ENCODE assay signal across 10 mouse cellular contexts in genomic region chr9:57944572-57944971, GRCm38 (mm10). TPM values are rescaled to one million over a fixed set of nuclear protein-coding genes. Genes with fewer than 3 reads are reported as not detected.
A peak's percentile ranks its signal among the peaks of the same experiment; 100 is the strongest.
DNase-seq lines count a peak whose midpoint lies in the region; ATAC-seq lines count a peak whose summit lies in the region.
"Had no signal": no experiment of that assay in that cellular context is flagged by ENCODE, and none has a peak within 500 bp of the region (broad histone marks: within the 10 kb centered on the region; RNA-seq: fewer than 3 reads in every experiment).

No protein-coding gene starts in this region.

- no peak overlapping the region for H3K9ac ChIP-seq in intestine, embryonic 14.5 days (ENCODE audit: low read length)
- no peak overlapping the region for H3K9ac ChIP-seq in intestine, embryonic 15.5 days
- H3K9ac ChIP-seq in embryonic facial prominence, embryonic 14.5 days (ENCODE audit: low read depth, low read length) = no peak overlapping the region
- H3K9ac ChIP-seq in neural tube, embryonic 11.5 days (ENCODE audit: low read length) = no peak overlapping the region
- H3K9ac ChIP-seq: embryonic facial prominence, embryonic 15.5 days; lung, embryonic 15.5 days had no signal

- DNase-seq in intestine, embryonic 14.5 days (ENCODE audit: low spot score) = peak; percentile 79
- DNase-seq in CD4-positive, CD25-positive, alpha-beta regulatory T cell, adult 2 months (ENCODE audit: low read depth, low spot score) = peak; percentile 84
- peak; percentile 77 for DNase-seq in adrenal gland, postnatal 14 days
- peak; percentile 31 for DNase-seq in embryonic facial prominence, embryonic 14.5 days (ENCODE audit: low spot score)
- peak; percentile 81 to 83 for DNase-seq in kidney, postnatal 4 days
- peak; percentile 74 for DNase-seq in neural tube, embryonic 11.5 days (ENCODE audit: low spot score)
- DNase-seq in Muller cell, postnatal 12 days (ENCODE audit: inconsistent ontology term) = no peak

- 21% methylated on average over 5 of the region's 5 CpGs for WGBS in intestine, embryonic 14.5 days
- 23% methylated on average over 5 of the region's 5 CpGs for WGBS in intestine, embryonic 15.5 days
- 28% methylated on average over 5 of the region's 5 CpGs for WGBS in embryonic facial prominence, embryonic 14.5 days
- WGBS in neural tube, embryonic 11.5 days = 29% methylated on average over 5 of the region's 5 CpGs

- peaks cover 39% of the 10 kb centered on the region for H3K27me3 ChIP-seq in intestine, embryonic 14.5 days (replicated peaks; ENCODE audit: control insufficient read depth, insufficient read depth, low read length)
- peaks cover 27% of the 10 kb centered on the region for H3K27me3 ChIP-seq in intestine, embryonic 15.5 days (replicated peaks)
- peaks cover 39% of the 10 kb centered on the region for H3K27me3 ChIP-seq in embryonic facial prominence, embryonic 14.5 days (replicated peaks; ENCODE audit: control insufficient read depth, insufficient read depth, low read length)
- H3K27me3 ChIP-seq in neural tube, embryonic 11.5 days (ENCODE audit: control insufficient read depth, insufficient read depth, low read length) = peaks cover 21% of the 10 kb centered on the region

- no peaks in the 10 kb centered on the region for H3K9me3 ChIP-seq in intestine, embryonic 14.5 days (ENCODE audit: control insufficient read depth, low read length)
- no peaks in the 10 kb centered on the region for H3K9me3 ChIP-seq in intestine, embryonic 15.5 days
- H3K9me3 ChIP-seq in embryonic facial prominence, embryonic 14.5 days (ENCODE audit: control insufficient read depth, low read length) = no peaks in the 10 kb centered on the region
- H3K9me3 ChIP-seq in neural tube, embryonic 11.5 days (ENCODE audit: control insufficient read depth, low read length) = no peaks in the 10 kb centered on the region
- H3K9me3 ChIP-seq: embryonic facial prominence, embryonic 15.5 days; lung, embryonic 15.5 days had no signal

- H3K4me2 ChIP-seq in intestine, embryonic 14.5 days (ENCODE audit: low read length) = no peak overlapping the region
- H3K4me2 ChIP-seq in intestine, embryonic 15.5 days (replicated peaks) = no peak overlapping the region
- no peak overlapping the region for H3K4me2 ChIP-seq in embryonic facial prominence, embryonic 14.5 days (ENCODE audit: low read depth, low read length)
- H3K4me2 ChIP-seq in neural tube, embryonic 11.5 days (ENCODE audit: low read depth) = no peak overlapping the region
- H3K4me2 ChIP-seq: embryonic facial prominence, embryonic 15.5 days; lung, embryonic 15.5 days had no signal

- ATAC-seq in intestine, embryonic 14.5 days (replicated peaks; ENCODE audit: low FRiP score, low TSS enrichment, low read depth) = no peak
- no peak for ATAC-seq in intestine, embryonic 15.5 days
- no peak for ATAC-seq in embryonic facial prominence, embryonic 14.5 days (ENCODE audit: low read depth)
- ATAC-seq in neural tube, embryonic 11.5 days (ENCODE audit: insufficient read depth, low FRiP score, low TSS enrichment) = no peak

- no peak overlapping the region for H3K27ac ChIP-seq in intestine, embryonic 14.5 days (ENCODE audit: low read depth)
- H3K27ac ChIP-seq in intestine, embryonic 15.5 days = no peak overlapping the region
- no peak overlapping the region for H3K27ac ChIP-seq in embryonic facial prominence, embryonic 14.5 days (replicated peaks; ENCODE audit: low read depth, low read length)
- no peak overlapping the region for H3K27ac ChIP-seq in neural tube, embryonic 11.5 days (ENCODE audit: low read depth, low read length)
- H3K27ac ChIP-seq: embryonic facial prominence, embryonic 15.5 days; lung, embryonic 15.5 days had no signal

- H3K36me3 ChIP-seq in intestine, embryonic 14.5 days (ENCODE audit: control insufficient read depth, insufficient read depth, low read length) = no peaks in the 10 kb centered on the region
- H3K36me3 ChIP-seq in intestine, embryonic 15.5 days = no peaks in the 10 kb centered on the region
- no peaks in the 10 kb centered on the region for H3K36me3 ChIP-seq in embryonic facial prominence, embryonic 14.5 days (ENCODE audit: control insufficient read depth, insufficient read depth, low read length)
- no peaks in the 10 kb centered on the region for H3K36me3 ChIP-seq in neural tube, embryonic 11.5 days (ENCODE audit: control insufficient read depth, insufficient read depth, low read length)
- H3K36me3 ChIP-seq: embryonic facial prominence, embryonic 15.5 days; lung, embryonic 15.5 days had no signal

- no peak overlapping the region for H3K4me3 ChIP-seq in intestine, embryonic 14.5 days (ENCODE audit: low read depth, low read length)
- no peak overlapping the region for H3K4me3 ChIP-seq in intestine, embryonic 15.5 days (replicated peaks)
- no peak overlapping the region for H3K4me3 ChIP-seq in embryonic facial prominence, embryonic 14.5 days (ENCODE audit: low read depth, low read length)
- H3K4me3 ChIP-seq in neural tube, embryonic 11.5 days (ENCODE audit: low read depth, low read length) = no peak overlapping the region
- H3K4me3 ChIP-seq: embryonic facial prominence, embryonic 15.5 days; lung, embryonic 15.5 days had no signal

- H3K4me1 ChIP-seq in intestine, embryonic 14.5 days (replicated peaks; ENCODE audit: control insufficient read depth, insufficient read depth, low read length) = 0 out of 2 replicates have a peak, but pooled peaks cover 9% of the 10 kb centered on the region
- peaks cover 10% of the 10 kb centered on the region for H3K4me1 ChIP-seq in intestine, embryonic 15.5 days (replicated peaks)
- 0 out of 2 replicates have a peak, but pooled peaks cover 10% of the 10 kb centered on the region for H3K4me1 ChIP-seq in embryonic facial prominence, embryonic 14.5 days (ENCODE audit: control insufficient read depth, insufficient read depth, low read length)
- peaks cover 6% of the 10 kb centered on the region for H3K4me1 ChIP-seq in neural tube, embryonic 11.5 days (ENCODE audit: control insufficient read depth, insufficient read depth, low read length)

RNA-seq across cellular contexts. Expression of gene Sema7a, which starts 4.7 kb away (rescaled TPM):
- 0.34 and 0.38 TPM in 2 replicates for polyA plus RNA-seq in intestine, embryonic 14.5 days (2014; fragmentation: Nextera tagmentation; extraction: Ambion mirVana)
- 0.58 and 0.89 TPM in 2 replicates for polyA plus RNA-seq in intestine, embryonic 15.5 days (2015; fragmentation: Nextera tagmentation; extraction: Ambion mirVana)
- 18.4 and 23.5 TPM in 2 replicates for total RNA-seq in adrenal gland, postnatal 14 days (2021)
- polyA plus RNA-seq in embryonic facial prominence, embryonic 14.5 days (2014; fragmentation: Nextera tagmentation; extraction: Ambion mirVana) = 1.2 TPM in 2 replicates
- 1.6 and 2.0 TPM in 2 replicates for polyA plus RNA-seq in neural tube, embryonic 11.5 days (2014; fragmentation: Nextera tagmentation; extraction: Ambion mirVana)

RNA-seq across cellular contexts. Expression of gene Ubl7, which starts 33.8 kb away (rescaled TPM):
- 91.4 and 96.8 TPM in 2 replicates for polyA plus RNA-seq in intestine, embryonic 14.5 days (2014; fragmentation: Nextera tagmentation; extraction: Ambion mirVana)
- polyA plus RNA-seq in intestine, embryonic 15.5 days (2015; fragmentation: Nextera tagmentation; extraction: Ambion mirVana) = 89.0 and 91.1 TPM in 2 replicates
- 71.6 and 82.1 TPM in 2 replicates for total RNA-seq in adrenal gland, postnatal 14 days (2021)
- polyA plus RNA-seq in embryonic facial prominence, embryonic 14.5 days (2014; fragmentation: Nextera tagmentation; extraction: Ambion mirVana) = 85.0 and 99.3 TPM in 2 replicates
- polyA plus RNA-seq in neural tube, embryonic 11.5 days (2014; fragmentation: Nextera tagmentation; extraction: Ambion mirVana) = 119 and 124 TPM in 2 replicates
